Mouse (Mus musculus): ENCODE data around the gene Olfr888.

The Olfr888 gene

GRCm38 (mm10) chr9:38107828-38108227, at the start of gene Olfr888:
Olfr888 (plus strand) TSS chr9:38108128.
- DNase-seq (ENCODE audit: low spot score): no peak

- no peak for DNase-seq (ENCODE audit: low spot score)
Observed at GRCm38 (mm10) chr9:38061022-38061421, 46.9 kb upstream of the Olfr888 start, which contains the start of gene Olfr885. Olfr885 (plus strand) TSS chr9:38061322.

GRCm38 (mm10) chr9:38083772-38084171, 24.2 kb upstream of the Olfr888 start, which contains the start of gene Olfr887:
Olfr887 (plus strand) TSS chr9:38084072.
- no peak for DNase-seq (ENCODE audit: low spot score)

GRCm38 (mm10) chr9:38114898-38115297, 7.0 kb downstream of the Olfr888 start, which contains the start of gene Olfr889:
Olfr889 (plus strand) TSS chr9:38115198.
- no peak for DNase-seq (ENCODE audit: low spot score)

- no peak for DNase-seq (ENCODE audit: low spot score)
Observed at GRCm38 (mm10) chr9:38142217-38142616, 34.3 kb downstream of the Olfr888 start, which contains the start of gene Olfr890. Olfr890 (plus strand) TSS chr9:38142517.
